Mouse (Mus musculus) layer of hippocampus, adult 8-10 months (tissue): ENCODE data around the gene Rad17. TPM values are rescaled to one million over a fixed set of nuclear protein-coding genes. Genes with fewer than 3 reads are reported as not detected.

Experiments
- DNase-seq, 2 experiments: peaks; one replicate each; pipeline ENCODE4 v3.0.0; 2022; ENCODE audit warnings: low spot score in 2 of 2
- total RNA-seq, 4 experiments: library from RNA; stranded (reverse); gene quantifications; 2 replicates each; pipeline ENCODE4 v1.2.4; 2022

The Rad17 gene
- 10 to 100 TPM; 15.4 to 18.9 (median 15.7) TPM for total RNA-seq

DNA sequence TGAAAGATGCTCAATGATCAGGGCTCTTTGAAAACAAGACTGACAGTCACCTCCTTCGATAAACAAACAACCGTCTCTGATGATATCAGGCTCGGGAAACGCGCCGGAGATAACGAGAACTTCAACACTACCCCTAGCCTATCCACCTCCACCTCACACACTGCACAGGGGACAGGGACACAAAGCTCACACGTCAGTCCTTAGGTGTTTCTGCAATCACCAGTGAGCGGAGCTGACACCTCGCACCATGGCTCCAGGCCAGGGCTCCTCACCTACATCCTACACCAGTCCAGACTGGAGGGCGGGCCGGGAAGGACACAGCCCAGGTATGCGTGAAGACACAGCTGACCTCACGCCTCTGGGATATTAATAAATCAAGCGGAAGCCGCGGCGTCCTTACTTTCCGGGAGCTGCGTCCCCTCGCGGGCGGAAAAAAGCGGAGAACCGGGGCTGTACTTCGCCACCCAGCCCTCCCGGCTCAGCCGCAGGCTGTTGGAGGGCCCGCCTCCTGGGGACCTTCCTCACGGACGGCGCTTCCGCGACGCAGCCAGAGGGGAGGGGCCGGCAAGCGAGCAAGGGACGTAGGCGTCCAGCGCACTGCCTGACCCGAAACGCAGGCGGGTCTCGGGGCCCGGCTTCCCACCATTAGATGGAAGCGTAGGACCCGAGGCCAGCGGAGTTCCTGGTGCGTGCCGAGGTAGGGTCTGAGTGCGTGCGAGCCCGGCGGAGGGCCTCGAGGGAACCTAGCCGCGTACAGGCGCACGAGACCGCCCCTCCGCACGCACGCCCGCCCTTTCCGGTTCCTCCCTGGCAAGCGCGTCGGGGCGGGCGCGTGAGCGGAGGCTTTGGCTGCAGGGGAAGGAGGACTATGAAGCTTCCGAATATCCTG is at the start of gene Rad17, which contains the start of gene Ak6:
Rad17 (minus strand) TSS at position 502 of the 889 bp plus-strand sequence.
Ak6 (plus strand) TSS at position 430 of the 889 bp plus-strand sequence.
- DNase-seq, result peak; percentile 88 to 95

GRCm38 (mm10) chr13:100698866-100699265 is 48.0 kb upstream of the Rad17 start:
- no peak for DNase-seq

- no peak for DNase-seq
These were observed 46.7 kb upstream of the Rad17 start for GRCm38 (mm10) chr13:100697541-100697940.

GRCm38 (mm10) chr13:100687513-100687912 is 36.7 kb upstream of the Rad17 start:
- DNase-seq, result no peak

DNA sequence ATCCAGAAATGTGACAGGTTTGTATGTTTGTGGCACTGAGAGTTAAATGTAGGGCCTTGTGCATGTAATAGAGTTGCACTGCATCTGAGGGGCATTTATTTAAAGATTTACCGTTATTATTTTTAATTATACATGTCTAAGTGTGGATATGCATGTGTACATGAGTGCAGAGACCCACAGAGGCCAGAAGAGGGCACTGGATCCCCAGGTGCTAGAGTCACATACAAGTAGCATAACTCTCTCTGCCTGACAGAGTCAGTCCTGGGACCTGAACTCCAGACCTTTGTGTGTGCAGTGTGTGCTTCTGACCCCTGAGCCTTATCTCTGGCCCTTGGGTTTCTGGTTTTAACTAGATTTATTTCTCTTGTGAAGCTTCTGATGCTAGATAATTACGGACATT is 33.5 kb upstream of the Rad17 start:
- DNase-seq, result no peak

DNA sequence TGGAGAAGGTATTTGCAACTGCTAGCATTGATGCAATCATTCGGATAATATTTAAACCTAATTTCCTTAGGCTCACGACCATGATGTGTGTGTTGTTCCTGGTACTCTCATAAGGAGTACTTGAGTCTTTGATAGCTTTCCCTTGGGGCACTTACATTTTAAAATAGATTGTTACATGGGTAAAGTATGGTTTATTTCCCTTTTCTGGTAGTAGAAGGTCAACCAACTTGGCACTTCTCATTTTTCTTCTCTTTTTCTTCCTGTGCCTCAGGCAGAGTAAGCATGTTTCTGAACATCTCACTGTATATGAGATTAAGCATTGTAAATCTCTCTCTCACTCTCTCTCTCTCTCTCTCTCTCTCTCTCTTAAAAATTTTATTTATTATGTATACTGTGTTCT is 32.0 kb upstream of the Rad17 start:
- DNase-seq, result no peak

DNA sequence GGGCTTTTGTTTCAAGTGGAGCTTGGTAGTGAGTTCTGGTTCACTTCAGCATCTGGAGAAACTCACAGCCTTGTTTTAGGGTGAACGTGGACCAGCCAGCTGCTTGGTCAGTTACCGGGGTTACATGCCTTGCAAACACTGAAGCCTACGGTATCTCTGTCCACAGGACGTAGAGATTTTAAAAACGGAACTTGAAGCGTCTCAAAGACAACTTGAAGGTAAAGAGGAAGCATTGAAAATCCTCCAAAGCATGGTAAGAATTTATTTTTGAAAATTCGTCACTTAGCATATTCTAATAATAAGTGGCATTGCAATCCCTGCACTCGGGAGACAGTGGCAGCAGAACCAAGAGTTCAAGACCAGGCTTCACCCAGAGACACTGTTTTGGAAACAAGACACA is 30.8 kb upstream of the Rad17 start:
- no peak for DNase-seq

DNA sequence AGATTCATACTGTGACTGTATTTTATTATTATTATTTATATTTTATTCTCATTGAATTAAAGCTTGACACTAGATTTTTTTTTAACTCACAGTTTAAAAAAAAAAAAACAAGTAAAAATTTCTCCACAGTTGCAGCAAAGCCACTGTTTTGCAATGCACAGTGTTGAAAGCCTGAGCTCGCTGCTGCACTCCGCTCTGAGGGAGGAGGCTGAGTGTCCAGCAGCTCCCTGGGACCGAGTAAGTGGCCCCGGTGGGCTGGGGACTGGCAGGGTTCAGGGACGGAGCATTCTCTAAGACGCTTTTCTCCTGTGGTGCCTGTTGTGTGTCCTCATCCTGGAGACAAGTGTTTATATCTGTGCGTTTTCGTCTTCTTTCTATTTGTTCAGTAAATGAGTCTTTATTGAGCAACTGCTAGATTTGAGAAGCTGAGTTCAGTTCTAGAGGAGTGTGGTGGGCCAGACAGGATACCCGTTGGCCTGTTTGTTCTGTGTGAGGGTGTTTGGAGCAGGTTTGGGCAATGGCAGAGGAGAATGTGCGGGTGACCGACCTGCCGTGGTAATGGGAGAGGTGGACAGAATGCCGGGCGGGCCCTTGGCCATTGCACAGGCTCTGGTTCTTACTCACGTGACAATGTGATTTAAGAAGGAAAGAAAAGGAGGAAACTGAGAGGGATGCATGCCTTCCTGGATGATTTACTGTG is 25.2 kb upstream of the Rad17 start:
- DNase-seq, result no peak

DNA sequence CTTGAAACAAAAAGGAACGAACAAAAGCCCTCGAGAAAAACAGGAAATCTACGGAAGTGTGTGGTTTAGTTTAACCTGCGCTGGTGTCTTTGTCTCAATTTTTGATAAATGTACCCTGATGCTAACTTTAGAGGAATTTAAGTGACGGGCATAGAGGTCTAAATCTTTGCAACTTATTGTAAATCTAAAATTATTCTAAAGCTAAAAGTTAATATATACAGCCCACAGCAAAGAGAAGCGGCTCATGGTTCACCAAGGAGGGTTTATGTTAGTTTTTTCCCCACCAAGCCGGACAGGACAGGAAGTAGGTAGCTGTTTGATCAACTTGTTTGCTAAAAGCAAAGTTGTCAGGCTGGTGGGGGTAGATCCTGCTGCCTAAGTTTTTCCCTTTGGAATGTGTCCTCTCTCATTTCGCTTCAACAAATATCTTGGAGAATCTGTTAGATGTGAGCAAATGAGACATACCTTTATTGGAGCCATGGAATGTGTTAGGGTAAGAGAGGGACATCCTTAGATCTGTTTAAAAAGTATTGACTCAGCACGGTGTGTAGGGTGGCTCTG is 19.4 kb upstream of the Rad17 start:
- no peak for DNase-seq

DNA sequence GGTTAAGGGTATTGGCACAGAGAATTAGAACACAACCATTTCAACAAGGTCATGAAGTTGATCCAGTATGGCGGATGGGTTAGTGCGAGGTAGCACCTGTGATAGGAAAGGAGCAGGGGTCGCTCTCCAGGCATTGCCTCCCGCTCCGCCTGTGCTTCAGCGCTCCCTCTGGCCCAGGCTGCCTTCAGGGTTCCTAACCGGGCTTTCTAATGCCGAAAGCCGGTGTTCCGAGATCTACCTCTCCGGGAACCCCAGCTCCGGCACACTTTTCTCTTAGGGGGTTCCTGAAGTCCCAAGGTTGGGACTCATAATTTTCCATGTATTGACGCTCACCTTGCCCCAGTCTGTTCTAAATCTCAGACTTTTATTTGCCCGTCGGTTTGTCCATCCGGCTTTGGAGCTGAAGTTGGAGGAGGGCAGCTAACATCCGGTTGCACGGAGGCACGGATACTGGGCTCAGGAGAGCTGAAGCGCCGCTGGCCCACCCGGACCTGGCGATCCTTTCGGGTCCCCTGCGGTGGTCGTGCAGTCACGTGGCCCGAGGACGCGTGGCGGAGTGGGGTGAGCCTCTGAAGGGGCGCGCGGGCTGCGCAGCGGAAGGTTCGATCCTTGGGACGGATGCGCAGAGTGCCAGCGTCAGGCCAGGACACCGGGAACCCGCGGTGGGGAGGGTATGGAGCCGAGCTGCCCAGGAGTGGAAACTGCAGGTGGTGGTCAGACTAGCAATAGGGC is 18.6 kb upstream of the Rad17 start, which contains the start of gene Ccdc125:
Ccdc125 (plus strand) TSS at position 427 of the 732 bp plus-strand sequence.
- no peak for DNase-seq

DNA sequence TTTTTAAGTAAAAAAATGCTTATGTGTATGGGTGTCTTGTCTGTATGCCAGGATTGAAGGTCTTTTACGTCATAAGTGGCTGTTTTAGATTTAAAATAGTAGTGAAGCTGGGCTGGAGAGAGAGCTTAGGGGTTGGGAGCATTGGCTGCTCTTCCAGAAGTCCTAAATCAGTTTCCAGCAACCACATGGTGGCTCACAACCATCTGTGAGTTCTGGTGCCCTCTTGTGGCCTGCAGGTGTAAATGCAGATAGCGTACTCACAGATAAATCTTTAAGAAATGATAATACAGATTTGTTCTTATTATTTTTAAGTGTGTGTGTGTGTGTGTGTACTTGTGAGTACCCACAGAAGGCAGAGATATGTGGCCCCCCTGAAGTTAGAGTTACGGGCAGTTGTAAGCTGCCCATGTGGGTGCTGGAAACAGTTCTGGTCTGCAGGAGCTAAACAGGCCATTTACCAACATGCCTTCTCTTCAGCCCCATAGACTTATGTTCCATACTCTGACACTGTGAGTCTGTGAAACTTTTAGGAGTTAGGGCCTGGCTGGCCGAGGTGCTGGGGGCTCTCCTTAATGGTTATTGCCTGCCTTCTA is 9.1 kb upstream of the Rad17 start:
- DNase-seq, result peak in 1 of 2 experiments; percentile 38

DNA sequence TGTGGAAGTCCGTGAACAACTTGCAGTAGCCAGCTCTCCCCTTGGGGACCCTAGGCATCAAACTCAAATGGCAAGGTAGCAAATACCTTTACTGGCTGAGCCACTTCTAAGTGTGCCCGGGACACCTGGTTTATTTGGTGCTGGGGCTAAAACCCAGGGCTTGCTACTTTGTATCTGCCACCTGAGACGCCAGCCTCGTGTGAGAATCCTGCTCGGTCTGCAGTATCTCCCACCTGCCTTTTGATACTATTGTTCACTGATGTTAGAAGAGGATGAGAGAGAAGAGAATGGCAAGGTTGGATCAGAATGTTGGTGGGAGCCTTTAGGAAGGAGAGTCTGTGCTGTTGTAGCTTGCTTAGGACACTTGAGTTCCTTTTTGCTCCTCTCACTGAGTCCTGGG is 7.2 kb upstream of the Rad17 start:
- no peak for DNase-seq

- no peak for DNase-seq
These were observed 762 bp upstream of the Rad17 start, which contains the start of gene Taf9 for GRCm38 (mm10) chr13:100651439-100652186. Gene Taf9, plus strand, starts transcription at chr13:100651579.

DNA sequence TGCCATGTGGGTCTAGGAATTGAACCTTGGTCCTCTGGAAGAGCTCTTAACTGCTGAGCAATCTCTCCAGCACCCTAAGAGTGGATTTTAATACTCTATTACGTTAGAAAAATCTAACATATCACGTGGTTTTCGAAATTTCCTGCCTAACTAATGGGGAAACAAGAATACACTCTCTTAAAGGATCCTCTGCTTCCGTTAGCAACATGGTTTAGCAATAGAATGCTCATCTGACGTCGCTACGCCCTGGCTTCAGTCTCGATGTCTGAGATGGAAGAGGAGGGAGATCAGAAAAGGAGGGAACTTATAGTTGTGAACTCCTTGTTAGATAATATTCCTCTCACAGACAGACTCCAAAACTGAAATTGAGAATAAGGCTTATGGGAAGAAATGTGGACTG is 2.6 kb downstream of the Rad17 start:
- DNase-seq, result no peak

DNA sequence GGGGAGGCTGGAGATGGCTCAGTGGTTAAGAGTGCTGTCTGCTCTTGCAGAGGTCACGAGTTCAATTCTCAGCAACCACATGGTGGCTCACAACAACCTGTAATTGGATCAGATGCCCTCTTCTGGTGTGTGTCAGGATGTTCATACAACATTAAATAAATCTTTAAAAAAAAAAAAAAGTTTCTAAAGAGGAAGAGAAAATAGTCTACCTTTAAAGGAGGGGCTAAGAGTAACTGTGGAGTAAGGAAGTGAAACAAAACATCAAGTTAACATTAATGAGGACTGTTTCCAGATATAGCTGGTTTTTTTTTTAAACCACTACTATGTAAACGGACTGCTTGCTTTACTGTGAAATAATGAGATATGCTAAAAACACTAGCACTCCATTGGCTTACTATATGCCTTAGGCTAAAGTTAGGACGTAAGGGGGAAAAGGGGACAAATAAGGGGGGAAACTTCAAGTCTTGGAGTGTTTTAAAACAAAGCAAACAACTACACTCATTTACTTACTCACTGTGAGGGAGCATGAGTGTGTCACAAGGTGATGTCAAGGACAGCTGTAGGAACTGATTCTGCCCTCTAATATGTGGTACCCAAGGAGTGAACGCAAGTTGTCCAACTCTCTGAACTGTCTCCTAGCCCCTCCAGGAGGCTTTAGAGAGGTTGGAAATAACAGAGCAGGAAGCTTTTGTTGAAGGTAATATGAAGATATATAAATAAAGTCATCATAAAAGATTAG is 8.2 kb downstream of the Rad17 start:
- no peak for DNase-seq

- DNase-seq, result no peak
These were observed 16.7 kb downstream of the Rad17 start for GRCm38 (mm10) chr13:100634106-100634691.

- no peak for DNase-seq
These were observed 28.6 kb downstream of the Rad17 start for GRCm38 (mm10) chr13:100622241-100622640.

GRCm38 (mm10) chr13:100617583-100617982 is 33.3 kb downstream of the Rad17 start:
- no peak for DNase-seq
